Mouse (Mus musculus): Measurements from ENCODE around the gene Sec31b. TPM values are rescaled to one million over a fixed set of nuclear protein-coding genes. Genes with fewer than 3 reads are reported as not detected.

The Sec31b gene
- 0.26 and 0.51 TPM in 2 replicates for polyA plus RNA-seq (2015; fragmentation: Nextera tagmentation; extraction: Ambion mirVana)

DNA sequence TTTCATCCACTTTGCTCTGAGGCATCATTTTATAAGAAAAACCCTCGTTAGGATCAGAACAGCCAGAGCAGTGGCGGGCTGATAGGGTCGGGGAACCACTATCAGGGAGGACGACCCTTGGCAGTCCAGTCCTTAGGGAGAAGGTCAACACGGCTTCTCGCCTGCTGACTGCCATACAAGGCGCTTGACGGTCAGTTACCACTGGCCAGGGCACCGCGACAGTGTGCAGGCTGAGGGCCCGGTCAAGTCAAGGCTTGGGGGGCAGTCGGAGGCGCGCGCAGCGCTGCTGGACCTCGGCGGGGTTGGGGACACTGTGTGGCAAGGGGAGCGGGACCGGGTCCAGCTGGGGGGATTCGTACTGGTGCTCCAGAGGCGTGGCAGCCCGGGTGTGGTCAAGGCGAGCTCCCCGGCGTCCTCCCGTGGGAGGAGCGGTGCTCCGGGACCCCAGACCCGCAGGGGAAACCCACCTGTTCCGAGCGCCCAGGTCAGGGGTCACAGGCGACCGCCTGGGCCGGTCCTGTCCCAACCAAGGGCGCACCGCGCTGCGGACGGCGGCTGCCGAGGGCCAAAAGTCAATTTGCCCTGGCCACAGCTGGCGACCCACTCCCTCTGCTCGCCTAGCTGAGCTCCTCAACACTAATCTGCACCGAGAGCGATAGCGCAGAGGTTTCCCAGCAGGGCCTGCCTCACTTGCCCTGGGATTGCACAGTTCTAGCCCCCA, at the start of gene Sec31b:
Gene Sec31b (minus strand): TSS at position 544 of the 721 bp plus-strand sequence.
- peak; percentile 52 for ATAC-seq (ENCODE audit: low FRiP score)
- WGBS, result 1% methylated on average over 47 of the region's 47 CpGs
- Histone ChIP-seq H3K4me3 (peak within 1 kb of the TSS; percentile 45), H3K27me3 (peaks cover 31% of the 10 kb centered on the region), H3K9ac (peak within 1 kb of the TSS; percentile 74), H3K9me3 (no peaks in the 10 kb centered on the region), H3K27ac (no peak within 1 kb of the TSS), H3K36me3 (peaks cover 28% of the 10 kb centered on the region), H3K4me1 (replicated peaks) (peaks cover 13% of the 10 kb centered on the region), H3K4me2 (peak within 1 kb of the TSS; percentile 71)

DNA sequence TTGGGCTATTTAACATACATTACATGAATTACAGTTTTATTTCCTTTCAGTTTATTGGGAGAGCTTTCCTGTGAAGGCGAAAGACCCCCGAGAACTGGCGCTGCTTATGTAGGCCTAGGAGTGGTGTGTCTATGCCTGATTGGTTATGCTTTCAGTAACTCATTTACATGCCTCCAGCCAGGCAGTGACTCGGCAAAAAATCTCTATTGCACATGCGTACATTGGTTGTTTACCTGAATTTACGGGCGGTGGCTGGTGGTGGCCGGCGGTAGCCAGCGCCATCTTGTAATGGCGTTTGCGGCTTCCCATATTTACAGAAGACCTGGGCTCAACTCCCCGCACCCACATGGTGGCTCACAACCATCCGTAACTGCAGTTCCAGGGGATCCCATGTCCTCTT, 48.5 kb upstream of the Sec31b start:
- H3K27ac ChIP-seq, result no peak overlapping the region
- H3K27me3 ChIP-seq, result peaks cover 19% of the 10 kb centered on the region
- H3K4me2 ChIP-seq, result no peak overlapping the region
- H3K4me3 ChIP-seq, result no peak overlapping the region
- no peak for ATAC-seq (ENCODE audit: low FRiP score)
- no peaks in the 10 kb centered on the region for H3K9me3 ChIP-seq
- H3K4me1 ChIP-seq (replicated peaks), result 0 out of 2 replicates have a peak, but pooled peaks cover 6% of the 10 kb centered on the region
- no peak overlapping the region for H3K9ac ChIP-seq
- 92% methylated on average over 14 of the region's 14 CpGs for WGBS
- H3K36me3 ChIP-seq, result no peaks in the 10 kb centered on the region

DNA sequence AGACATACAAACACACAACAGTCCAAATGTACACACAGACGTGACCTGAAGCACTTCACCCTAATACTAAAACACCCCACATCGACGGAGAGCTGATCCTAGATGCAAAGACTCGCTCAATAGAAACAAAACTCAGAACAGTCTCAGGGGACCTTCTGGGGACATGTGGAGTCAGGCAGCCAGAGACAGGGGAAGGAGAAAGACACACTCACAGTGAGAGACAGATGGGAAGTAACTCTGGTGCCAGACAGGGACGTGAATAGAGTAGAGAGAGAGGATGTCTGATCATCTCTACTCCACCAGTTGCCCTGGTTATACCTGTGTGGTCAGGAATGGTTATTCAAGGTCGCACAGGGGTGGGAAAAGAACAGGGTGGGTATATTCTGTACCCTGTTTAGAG, 46.0 kb upstream of the Sec31b start:
- no peak overlapping the region for H3K4me2 ChIP-seq
- 57% methylated on average over 6 of the region's 6 CpGs for WGBS
- no peaks in the 10 kb centered on the region for H3K9me3 ChIP-seq
- no peak for ATAC-seq (ENCODE audit: low FRiP score)
- H3K9ac ChIP-seq, result no peak overlapping the region
- peaks cover 24% of the 10 kb centered on the region for H3K27me3 ChIP-seq
- H3K4me1 ChIP-seq (replicated peaks), result 0 out of 2 replicates have a peak, but pooled peaks cover 6% of the 10 kb centered on the region
- H3K4me3 ChIP-seq, result no peak overlapping the region
- H3K27ac ChIP-seq, result peak overlapping the region; percentile 85
- no peaks in the 10 kb centered on the region for H3K36me3 ChIP-seq

DNA sequence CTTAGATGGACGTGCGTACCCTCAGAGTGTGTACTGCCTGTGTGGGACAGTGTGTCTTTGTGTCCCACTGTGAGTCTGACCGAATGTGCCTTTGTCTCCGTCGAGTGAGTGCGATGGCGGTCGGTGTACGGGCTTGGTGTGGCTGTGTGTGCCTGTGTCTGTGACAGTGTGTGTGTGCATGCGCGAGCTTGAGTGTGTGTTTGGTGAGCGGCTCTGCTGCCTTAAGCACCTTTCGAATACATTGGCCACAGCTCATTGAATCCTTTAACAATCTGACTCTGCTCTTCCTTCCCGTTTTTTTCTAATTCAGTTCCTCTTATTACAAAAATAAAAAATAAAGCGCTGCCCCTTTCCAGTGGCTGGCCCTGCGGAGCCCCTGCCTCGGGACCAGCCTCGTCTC, 45.3 kb upstream of the Sec31b start:
- Histone ChIP-seq H3K36me3 (no peaks in the 10 kb centered on the region), H3K27me3 (peaks cover 26% of the 10 kb centered on the region), H3K4me3 (no peak overlapping the region), H3K4me1 (replicated peaks) (0 out of 2 replicates have a peak, but pooled peaks cover 6% of the 10 kb centered on the region), H3K9me3 (no peaks in the 10 kb centered on the region), H3K9ac (no peak overlapping the region), H3K27ac (peak overlapping the region; percentile 85), H3K4me2 (no peak overlapping the region)
- no peak for ATAC-seq (ENCODE audit: low FRiP score)
- 65% methylated on average over 18 of the region's 18 CpGs for WGBS

GRCm38 (mm10) chr19:44589591-44590223, 44.0 kb upstream of the Sec31b start:
- Histone ChIP-seq H3K27ac (peak overlapping the region; percentile 4; the same call in 1 of the 2 replicates), H3K9ac (no peak overlapping the region)

DNA sequence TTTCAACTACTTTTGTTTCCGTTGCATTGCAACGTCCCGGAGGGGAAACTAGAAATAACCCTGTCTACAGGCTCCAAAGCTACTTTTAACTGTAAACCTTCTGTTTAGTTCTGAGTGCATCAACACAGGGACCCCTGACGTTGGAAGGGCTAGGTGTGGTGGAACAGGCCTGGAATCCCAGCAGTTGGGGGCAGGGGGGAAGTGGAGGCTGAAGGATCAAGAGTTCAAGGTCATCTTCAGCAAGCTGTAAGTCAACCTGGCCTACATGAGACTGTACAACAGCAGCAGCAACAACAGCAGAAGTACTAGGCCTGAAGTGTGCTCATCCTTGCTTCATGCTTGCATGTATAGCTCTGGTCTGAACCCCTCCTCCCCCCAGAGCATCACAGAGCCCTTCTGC, 42.4 kb upstream of the Sec31b start:
- no peak overlapping the region for H3K4me2 ChIP-seq
- H3K4me3 ChIP-seq, result no peak overlapping the region
- H3K27ac ChIP-seq, result no peak overlapping the region
- peaks cover 50% of the 10 kb centered on the region for H3K27me3 ChIP-seq
- no peaks in the 10 kb centered on the region for H3K9me3 ChIP-seq
- no peak for ATAC-seq (ENCODE audit: low FRiP score)
- 44% methylated on average over 4 of the region's 4 CpGs for WGBS
- H3K4me1 ChIP-seq (replicated peaks), result 0 out of 2 replicates have a peak, but pooled peaks cover 6% of the 10 kb centered on the region
- H3K9ac ChIP-seq, result no peak overlapping the region
- no peaks in the 10 kb centered on the region for H3K36me3 ChIP-seq

More at GRCm38 (mm10) chr19:44589591-44590223, 44.0 kb upstream of the Sec31b start:
- Histone ChIP-seq H3K27me3 (peaks cover 37% of the 10 kb centered on the region), H3K4me1 (replicated peaks) (0 out of 2 replicates have a peak, but pooled peaks cover 6% of the 10 kb centered on the region), H3K4me2 (no peak overlapping the region), H3K4me3 (no peak overlapping the region), H3K9me3 (no peaks in the 10 kb centered on the region), H3K36me3 (no peaks in the 10 kb centered on the region)
- no peak for ATAC-seq (ENCODE audit: low FRiP score)
- 48% methylated on average over 7 of the region's 7 CpGs for WGBS

- H3K4me3 ChIP-seq, result no peak overlapping the region
- H3K4me2 ChIP-seq, result no peak overlapping the region
- no peaks in the 10 kb centered on the region for H3K36me3 ChIP-seq
- WGBS, result 33% methylated on average over 9 of the region's 9 CpGs
- no peak overlapping the region for H3K9ac ChIP-seq
- H3K27me3 ChIP-seq, result peaks cover 47% of the 10 kb centered on the region
- peaks cover 6% of the 10 kb centered on the region for H3K4me1 ChIP-seq (replicated peaks)
- no peaks in the 10 kb centered on the region for H3K9me3 ChIP-seq
- peak; percentile 83 for ATAC-seq (ENCODE audit: low FRiP score)
- H3K27ac ChIP-seq, result no peak overlapping the region
These were observed 37.1 kb upstream of the Sec31b start for GRCm38 (mm10) chr19:44582638-44583309.

- Histone ChIP-seq H3K36me3 (peaks cover 5% of the 10 kb centered on the region; the same call in 1 of the 2 replicates), H3K4me1 (replicated peaks) (peaks cover 6% of the 10 kb centered on the region), H3K4me2 (no peak overlapping the region), H3K4me3 (no peak overlapping the region), H3K27ac (no peak overlapping the region), H3K9ac (no peak overlapping the region), H3K27me3 (peaks cover 43% of the 10 kb centered on the region), H3K9me3 (no peaks in the 10 kb centered on the region)
- 80% methylated on average over 10 of the region's 10 CpGs for WGBS
- 0 out of 2 replicates have a peak, but pooled peaks have one; percentile 59 for ATAC-seq (ENCODE audit: low FRiP score)
These were observed 36.4 kb upstream of the Sec31b start for GRCm38 (mm10) chr19:44582103-44582502.

- peaks cover 7% of the 10 kb centered on the region; the same call in 1 of the 2 replicates for H3K27me3 ChIP-seq
- H3K36me3 ChIP-seq, result peaks cover 36% of the 10 kb centered on the region
- H3K9ac ChIP-seq, result no peak overlapping the region
- no peak overlapping the region for H3K4me3 ChIP-seq
- no peak overlapping the region for H3K27ac ChIP-seq
- 81% methylated on average over 1 of the region's 1 CpGs for WGBS
- no peak overlapping the region for H3K4me2 ChIP-seq
- H3K9me3 ChIP-seq, result no peaks in the 10 kb centered on the region
- no peak for ATAC-seq (ENCODE audit: low FRiP score)
- H3K4me1 ChIP-seq (replicated peaks), result peaks cover 6% of the 10 kb centered on the region
These were observed 32.4 kb upstream of the Sec31b start for GRCm38 (mm10) chr19:44578038-44578437.

DNA sequence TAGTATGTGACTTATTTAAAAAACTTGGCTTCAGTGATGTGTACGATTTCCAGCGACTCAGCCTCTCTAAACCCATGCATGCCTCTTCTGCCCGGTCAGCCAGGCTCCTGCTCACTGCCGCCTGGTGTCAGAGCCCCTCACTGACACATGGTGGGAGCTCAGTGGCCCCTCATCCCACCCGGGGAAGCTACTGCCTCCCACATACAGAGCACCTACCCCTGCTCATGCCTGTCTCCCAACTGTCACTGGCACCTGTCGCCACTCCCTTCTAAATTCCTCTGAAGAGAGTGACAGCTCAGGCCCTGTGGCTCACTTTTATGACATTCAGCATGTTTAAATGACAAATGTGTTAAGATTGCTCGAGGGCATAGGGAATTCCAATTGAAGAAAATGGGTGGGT, 30.6 kb upstream of the Sec31b start:
- Histone ChIP-seq H3K4me1 (replicated peaks) (peaks cover 3% of the 10 kb centered on the region; the same call in 1 of the 2 replicates), H3K4me2 (no peak overlapping the region), H3K9me3 (no peaks in the 10 kb centered on the region), H3K36me3 (peaks cover 53% of the 10 kb centered on the region), H3K4me3 (no peak overlapping the region), H3K27ac (no peak overlapping the region), H3K9ac (no peak overlapping the region), H3K27me3 (peaks cover 4% of the 10 kb centered on the region; the same call in 1 of the 2 replicates)
- WGBS, result 81% methylated on average over 7 of the region's 7 CpGs
- no peak for ATAC-seq (ENCODE audit: low FRiP score)

GRCm38 (mm10) chr19:44567763-44568162, 22.1 kb upstream of the Sec31b start:
- Histone ChIP-seq H3K27ac (no peak overlapping the region), H3K4me1 (replicated peaks) (peaks cover 32% of the 10 kb centered on the region), H3K27me3 (no peaks in the 10 kb centered on the region), H3K9me3 (no peaks in the 10 kb centered on the region), H3K36me3 (peaks cover 78% of the 10 kb centered on the region), H3K4me2 (no peak overlapping the region), H3K4me3 (no peak overlapping the region), H3K9ac (no peak overlapping the region)
- 94% methylated on average over 3 of the region's 3 CpGs for WGBS
- no peak for ATAC-seq (ENCODE audit: low FRiP score)

- Histone ChIP-seq H3K27ac (no peak overlapping the region), H3K4me1 (replicated peaks) (peaks cover 32% of the 10 kb centered on the region), H3K36me3 (peaks cover 40% of the 10 kb centered on the region), H3K9ac (no peak overlapping the region), H3K9me3 (no peaks in the 10 kb centered on the region), H3K27me3 (peaks cover 4% of the 10 kb centered on the region), H3K4me3 (peak overlapping the region; percentile 74), H3K4me2 (peak overlapping the region; percentile 89)
- no peak for ATAC-seq (ENCODE audit: low FRiP score)
- WGBS, result 92% methylated on average over 14 of the region's 14 CpGs
These were observed 18.3 kb upstream of the Sec31b start for GRCm38 (mm10) chr19:44564006-44564405.
